Mouse (Mus musculus) thymus, adult 2 months (tissue): Measurements from ENCODE around the gene Iqsec3. TPM values are rescaled to one million over a fixed set of nuclear protein-coding genes. Genes with fewer than 3 reads are reported as not detected.

Experiments
- DNase-seq: peaks from one replicate; pipeline ENCODE4 v3.0.0; 2021
- H3K27ac ChIP-seq: fragments of 200-500 bp; 2 replicates; pipeline ENCODE4 v1.5.1; 2012; ENCODE audit warnings: low read length, control low read depth; ENCODE audit not compliant: control insufficient read depth, insufficient read depth
- H3K27me3 ChIP-seq: fragments of 200-500 bp; 2 replicates; pipeline ENCODE4 v1.6.1; 2012; ENCODE audit warnings: mild to moderate bottlenecking, low read length, moderate library complexity, mixed read lengths; ENCODE audit not compliant: control insufficient read depth, insufficient read depth
- H3K36me3 ChIP-seq: fragments of 200-500 bp; 2 replicates; pipeline ENCODE4 v1.6.1; 2012; ENCODE audit warnings: mild to moderate bottlenecking, low read length, moderate library complexity; ENCODE audit not compliant: control insufficient read depth, insufficient read depth
- H3K4me1 ChIP-seq: fragments of 200-500 bp; replicated peaks from 2 replicates; pipeline ENCODE4 v1.6.1; 2012; ENCODE audit warnings: low read length; ENCODE audit not compliant: control insufficient read depth, insufficient read depth
- H3K4me3 ChIP-seq: fragments of 200-500 bp; 2 replicates; pipeline ENCODE4 v1.5.1; 2012; ENCODE audit warnings: mild to moderate bottlenecking, low read length, control low read depth, moderate library complexity; ENCODE audit not compliant: control insufficient read depth, insufficient read depth
- CTCF ChIP-seq: fragments of 200-500 bp; IDR thresholded peaks from 2 replicates; pipeline ENCODE4 v1.5.1; 2012; ENCODE audit warnings: mild to moderate bottlenecking, control low read depth, low read length, moderate library complexity, borderline replicate concordance; ENCODE audit not compliant: control insufficient read depth, poor library complexity, insufficient read depth; ENCODE audit errors: extremely low read depth
- POLR2A ChIP-seq: fragments of 200-500 bp; IDR thresholded peaks from 2 replicates; pipeline ENCODE4 v1.6.1; 2012; ENCODE audit warnings: mild to moderate bottlenecking, low read length, control low read depth, moderate library complexity; ENCODE audit not compliant: control insufficient read depth, poor library complexity, insufficient read depth; ENCODE audit errors: extremely low read depth
- WGBS: fragments of 180-500 bp; shearing (Covaris S2); methylation state at CpG from one replicate; pipeline ENCODE4 v1.1.7; 2018; 5-methylcytosine and 5-hydroxymethylcytosine counted together
- polyA plus RNA-seq: library from polyadenylated mRNA; depleted of rRNA; stranded (reverse); fragments of >200 nt; gene quantifications from 2 replicates; pipeline ENCODE4 v1.2.3, GENCODE M21; 2012

Iqsec3 gene
- polyA plus RNA-seq, 1 experiment: 0.19 TPM

DNA sequence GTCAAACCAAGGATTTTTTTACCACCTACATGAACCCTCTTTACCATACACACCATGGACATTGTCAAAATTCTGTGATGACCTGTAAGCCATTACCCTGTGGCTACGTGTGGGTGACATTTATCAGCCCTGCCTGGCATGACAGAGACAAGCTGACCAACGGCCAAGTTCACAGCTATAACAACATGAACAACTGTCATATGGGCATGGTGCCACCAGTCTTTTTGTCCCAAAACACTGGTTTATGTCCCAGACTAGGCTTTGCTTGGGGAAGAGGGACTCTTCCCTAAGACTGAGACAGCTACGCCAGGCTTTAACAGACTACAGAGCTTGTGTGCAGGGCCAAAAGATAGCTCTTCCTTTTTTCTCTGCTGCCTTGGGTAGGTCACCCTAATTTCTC lies 16.8 kb downstream of the Iqsec3 start:
- Histone ChIP-seq H3K4me3 (no peak overlapping the region), H3K4me1 (no peaks in the 10 kb centered on the region), H3K27me3 (no peaks in the 10 kb centered on the region), H3K27ac (no peak overlapping the region), H3K36me3 (no peaks in the 10 kb centered on the region)
- DNase-seq: no peak
- WGBS: 86% methylated on average over 3 of the region's 3 CpGs
- no peak for TF ChIP-seq POLR2A
- no peak for TF ChIP-seq CTCF

DNA sequence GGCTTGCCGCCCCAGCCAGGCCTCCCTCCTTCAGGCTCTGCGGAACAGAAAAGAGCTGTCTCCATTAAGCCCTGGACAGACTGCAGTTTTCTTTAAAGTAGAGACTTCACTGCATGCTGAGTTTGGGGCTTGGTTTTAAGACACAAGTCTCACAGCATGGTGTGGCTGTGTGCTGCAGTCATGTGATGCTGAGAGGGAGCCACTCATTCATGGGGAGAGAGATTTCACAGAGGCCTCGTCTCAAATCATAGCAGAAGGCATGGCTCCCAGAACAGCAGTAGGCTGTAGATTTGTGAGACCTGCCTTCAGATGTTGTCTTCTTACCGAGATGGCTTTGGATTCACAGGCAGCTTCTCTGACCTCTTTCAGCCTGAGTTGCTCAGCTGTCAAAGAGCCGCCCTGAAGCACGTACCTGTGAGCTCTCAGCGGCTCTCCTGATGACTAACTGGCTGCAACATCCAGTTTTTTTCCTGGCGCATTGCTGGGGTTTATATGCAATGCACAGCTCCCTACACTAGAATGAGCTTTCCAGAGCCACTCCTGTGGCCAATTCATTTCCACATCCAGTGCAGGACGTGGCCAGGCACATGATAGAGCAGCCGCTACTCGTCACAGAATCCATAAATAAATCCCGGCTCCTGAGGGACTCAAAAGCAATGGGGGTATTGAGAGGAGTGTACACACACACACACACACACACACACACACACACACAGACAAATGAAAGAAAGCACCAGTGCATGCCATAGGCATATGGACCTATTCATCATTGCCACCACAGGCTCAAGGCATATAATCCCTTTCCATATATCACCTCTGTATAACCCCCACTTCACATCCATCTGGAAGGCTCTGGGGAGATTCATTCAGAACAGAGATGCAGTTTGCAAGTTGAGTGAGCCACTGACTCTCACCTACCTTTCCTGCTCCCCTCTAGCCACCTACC lies 18.7 kb downstream of the Iqsec3 start:
- no peaks in the 10 kb centered on the region for H3K4me1 ChIP-seq
- no peak overlapping the region for H3K4me3 ChIP-seq
- no peaks in the 10 kb centered on the region for H3K36me3 ChIP-seq
- H3K27ac ChIP-seq: no peak overlapping the region
- H3K27me3 ChIP-seq: no peaks in the 10 kb centered on the region
- no peak for DNase-seq
- TF ChIP-seq POLR2A: no peak
- no peak for TF ChIP-seq CTCF
- 80% methylated on average over 12 of the region's 12 CpGs for WGBS

DNA sequence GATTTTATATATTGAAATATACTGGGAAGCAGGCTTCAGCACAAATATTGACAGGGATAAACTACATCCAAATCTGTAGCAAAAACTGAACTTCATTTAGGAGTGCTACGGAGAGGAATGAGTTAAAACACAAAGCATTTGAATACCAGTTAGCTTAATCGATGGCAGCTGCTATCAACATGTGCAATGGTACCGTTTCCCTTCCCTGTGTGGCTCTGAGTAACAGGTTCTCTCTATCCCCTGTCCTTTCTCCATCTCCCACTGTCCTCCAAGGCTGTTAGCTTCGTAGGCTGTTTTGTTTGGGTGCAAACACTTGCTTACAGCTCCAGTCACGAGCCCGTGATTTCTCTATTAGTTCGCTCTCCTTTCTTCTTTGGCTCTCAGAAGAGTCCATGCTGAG lies 19.7 kb downstream of the Iqsec3 start:
- DNase-seq: no peak
- no peak for TF ChIP-seq POLR2A
- no peak for TF ChIP-seq CTCF
- 67% methylated on average over 7 of the region's 7 CpGs for WGBS
- Histone ChIP-seq H3K36me3 (no peaks in the 10 kb centered on the region), H3K27me3 (no peaks in the 10 kb centered on the region), H3K4me1 (no peaks in the 10 kb centered on the region), H3K27ac (no peak overlapping the region), H3K4me3 (no peak overlapping the region)

DNA sequence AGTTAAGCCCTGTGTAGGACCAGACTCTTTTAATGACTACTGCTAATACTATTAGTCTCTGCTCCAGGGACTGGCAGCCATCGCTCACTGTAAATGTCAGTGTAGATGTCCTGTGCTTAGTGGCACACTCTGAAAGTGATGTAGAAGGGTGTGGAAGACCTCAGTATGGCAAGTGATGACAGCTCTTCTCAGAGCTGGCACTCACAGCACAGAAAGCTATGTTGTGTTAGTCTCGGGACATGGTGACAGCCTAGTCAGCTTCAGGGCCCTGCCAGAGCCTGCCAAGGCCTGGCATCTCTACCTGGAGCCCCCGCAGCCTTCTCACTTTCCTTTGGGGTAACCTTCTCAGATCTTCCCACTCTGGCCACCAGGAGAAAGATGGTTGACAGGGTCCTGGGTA lies 21.8 kb downstream of the Iqsec3 start:
- Histone ChIP-seq H3K27ac (no peak overlapping the region), H3K27me3 (no peaks in the 10 kb centered on the region), H3K4me3 (no peak overlapping the region), H3K4me1 (no peaks in the 10 kb centered on the region), H3K36me3 (no peaks in the 10 kb centered on the region)
- 93% methylated on average over 3 of the region's 3 CpGs for WGBS
- TF ChIP-seq POLR2A (no peak), CTCF (no peak)
- no peak for DNase-seq

DNA sequence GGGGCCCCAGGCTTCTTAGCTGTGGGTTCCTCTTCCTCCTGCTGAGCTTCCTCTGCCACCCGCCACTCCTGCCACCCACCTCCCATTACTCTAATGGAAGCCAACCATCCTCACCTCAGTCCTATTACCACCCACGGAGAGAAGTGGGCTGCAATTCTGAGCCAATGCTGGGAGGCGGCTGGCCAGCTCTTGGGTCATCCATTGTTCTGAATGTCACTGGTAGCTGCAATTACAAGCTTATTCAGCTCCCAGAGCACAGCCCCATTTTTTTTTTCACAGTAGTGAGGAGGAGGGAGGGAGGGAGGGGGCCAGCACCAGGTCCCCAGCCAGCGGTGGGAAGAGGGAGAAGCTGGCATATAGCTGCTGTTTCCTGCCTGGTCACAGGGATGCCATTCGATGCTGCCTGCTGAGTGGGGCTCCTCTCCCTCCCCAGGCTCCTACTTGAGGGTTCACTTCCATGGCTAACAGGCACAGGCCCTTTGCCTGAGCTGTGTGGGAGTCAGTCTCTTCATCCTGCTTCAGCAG lies 32.7 kb downstream of the Iqsec3 start:
- Histone ChIP-seq H3K27me3 (no peaks in the 10 kb centered on the region), H3K36me3 (no peaks in the 10 kb centered on the region), H3K4me1 (no peaks in the 10 kb centered on the region), H3K27ac (no peak overlapping the region), H3K4me3 (no peak overlapping the region)
- WGBS: 17% methylated on average over 5 of the region's 5 CpGs
- TF ChIP-seq CTCF (no peak), POLR2A (no peak)
- no peak for DNase-seq

DNA sequence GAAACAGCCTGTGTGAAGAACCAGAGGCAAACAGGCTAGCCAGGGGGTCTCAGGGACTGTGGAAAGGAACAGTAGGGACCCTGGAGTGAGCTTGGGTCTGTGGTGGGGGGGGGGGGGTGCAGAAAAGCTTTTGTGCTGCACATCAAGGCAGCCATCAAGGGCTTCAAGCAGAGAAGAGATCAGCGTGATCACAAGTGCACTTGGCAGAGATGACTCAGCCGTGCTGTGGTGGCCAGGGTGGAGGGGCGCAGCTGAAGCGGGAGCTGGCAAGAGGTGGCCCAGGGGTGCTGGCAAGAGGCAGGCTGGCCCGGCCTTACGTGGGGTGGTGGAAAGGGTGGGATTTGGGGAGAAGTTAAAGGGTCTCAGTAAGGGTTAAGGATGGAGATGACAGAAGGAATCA lies 48.6 kb downstream of the Iqsec3 start:
- 49% methylated on average over 6 of the region's 6 CpGs for WGBS
- TF ChIP-seq CTCF (no peak), POLR2A (no peak)

DNA sequence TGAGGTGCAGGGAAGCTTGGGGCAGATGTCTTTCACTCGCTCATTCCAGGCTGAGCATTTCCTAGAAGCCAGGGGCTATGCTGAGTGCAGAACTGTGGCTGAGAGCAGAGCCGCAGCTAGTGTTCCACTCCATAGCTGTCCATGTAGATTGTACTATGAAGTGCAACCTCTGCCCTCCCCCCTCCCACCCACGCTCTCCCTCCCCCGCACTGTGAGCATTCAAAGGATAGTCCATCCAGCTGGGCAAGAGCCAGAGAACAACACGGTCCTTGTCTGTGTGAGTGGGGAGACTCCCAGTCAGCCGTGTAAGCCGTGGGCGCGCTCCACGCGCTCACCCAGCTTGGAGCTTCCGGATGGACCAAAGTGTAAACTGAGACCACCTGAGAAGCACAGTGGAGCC lies 49.1 kb downstream of the Iqsec3 start:
- no peaks in the 10 kb centered on the region for H3K36me3 ChIP-seq
- no peak overlapping the region for H3K4me3 ChIP-seq
- no peaks in the 10 kb centered on the region for H3K4me1 ChIP-seq
- H3K27me3 ChIP-seq: no peaks in the 10 kb centered on the region
- TF ChIP-seq CTCF: no peak
- no peak for TF ChIP-seq POLR2A
- WGBS: 59% methylated on average over 12 of the region's 12 CpGs
- DNase-seq: no peak
- no peak overlapping the region for H3K27ac ChIP-seq

More for the DNA sequence above, 48.6 kb downstream of the Iqsec3 start:
- H3K36me3 ChIP-seq: no peaks in the 10 kb centered on the region
- H3K4me3 ChIP-seq: no peak overlapping the region
- H3K27ac ChIP-seq: no peak overlapping the region
- no peak for DNase-seq
- H3K27me3 ChIP-seq: no peaks in the 10 kb centered on the region
- no peaks in the 10 kb centered on the region for H3K4me1 ChIP-seq
